Mouse (Mus musculus) layer of hippocampus, postnatal 36 days (tissue): ENCODE results near the gene Fer1l4. TPM values are rescaled to one million over a fixed set of nuclear protein-coding genes. Genes with fewer than 3 reads are reported as not detected.
A peak's percentile ranks its signal among the peaks of the same experiment; 100 is the strongest.

ENCODE experiments used
- DNase-seq, 2 experiments: peaks; one replicate each; pipeline ENCODE4 v3.0.0; 2022
- total RNA-seq, 2 experiments: library from RNA; stranded (reverse); gene quantifications; 2 replicates each; pipeline ENCODE4 v1.2.3; 2021

The Fer1l4 gene
- total RNA-seq, 2 experiments from 2014 or later: not detected

GRCm38 (mm10) chr2:156007888-156008532 lies 44.7 kb downstream of the Fer1l4 start, which contains the start of the genes 6430550D23Rik and Ergic3:
Gene 6430550D23Rik, minus strand, starts transcription at chr2:156007977.
Gene Ergic3, plus strand, starts transcription at chr2:156008045.
- DNase-seq: peak; percentile 94 to 96

- no peak for DNase-seq
Observed at GRCm38 (mm10) chr2:156005393-156005792, 47.4 kb downstream of the Fer1l4 start.

GRCm38 (mm10) chr2:155991863-155992321 lies 60.9 kb downstream of the Fer1l4 start:
- DNase-seq: peak; percentile 45 to 69

GRCm38 (mm10) chr2:155991151-155991550 lies 61.6 kb downstream of the Fer1l4 start:
- no peak for DNase-seq

GRCm38 (mm10) chr2:155989085-155989484 lies 63.7 kb downstream of the Fer1l4 start:
- DNase-seq: peak in 1 of 2 experiments; percentile 45

- DNase-seq: no peak
Observed at GRCm38 (mm10) chr2:155987131-155987530, 65.6 kb downstream of the Fer1l4 start.

- no peak for DNase-seq
Observed at GRCm38 (mm10) chr2:155985776-155986175, 67.0 kb downstream of the Fer1l4 start.

GRCm38 (mm10) chr2:155979328-155979991 lies 73.3 kb downstream of the Fer1l4 start:
- DNase-seq: no peak

GRCm38 (mm10) chr2:155974087-155974731 lies 78.5 kb downstream of the Fer1l4 start:
- DNase-seq: no peak

GRCm38 (mm10) chr2:155973348-155973747 lies 79.4 kb downstream of the Fer1l4 start:
- DNase-seq: no peak

Other genes with a start within 250 kb of the Fer1l4 start
- gene BC029722, start 233.5 kb downstream of the Fer1l4 start, total RNA-seq: 10 to 100 TPM; 51.4 to 57.4 TPM
- gene Eif6, start 226.0 kb downstream of the Fer1l4 start, total RNA-seq: 10 to 100 TPM; 65.8 to 74.3 TPM
- gene Fam83c, start 218.1 kb downstream of the Fer1l4 start, total RNA-seq: not detected
- gene Uqcc1, start 122.6 kb downstream of the Fer1l4 start, total RNA-seq: 10 to 100 TPM; 76.9 to 81.8 TPM
- not detected for gene Gm15557, start 112.2 kb downstream of the Fer1l4 start, total RNA-seq
- gene Gdf5, start 107.6 kb downstream of the Fer1l4 start, total RNA-seq: not detected
- 10 to 100 TPM; 20.1 to 21.5 TPM for gene Cep250, start 96.5 kb downstream of the Fer1l4 start, total RNA-seq
- 1 to 10 TPM; 1.6 to 2.0 TPM for gene 6430550D23Rik, start 45.0 kb downstream of the Fer1l4 start, total RNA-seq
- gene Ergic3, start 44.9 kb downstream of the Fer1l4 start, total RNA-seq: 100 to 1,000 TPM; 181 to 202 TPM
- gene Spag4, start 12.2 kb upstream of the Fer1l4 start, total RNA-seq: 1 to 10 TPM; 3.0 to 3.4 TPM
- gene Cpne1, start 59.0 kb upstream of the Fer1l4 start, total RNA-seq: 10 to 100 TPM; 25.0 to 26.6 TPM
- gene Rbm12, start 59.0 kb upstream of the Fer1l4 start, total RNA-seq: 10 to 100 TPM; 23.3 to 30.5 TPM
- gene Gm28036, start 74.1 kb upstream of the Fer1l4 start, total RNA-seq: 10 to 100 TPM; 23.6 to 23.8 TPM
- gene Romo1, start 91.1 kb upstream of the Fer1l4 start, total RNA-seq: 100 to 1,000 TPM; 159 to 179 TPM
- gene Nfs1, start 91.2 kb upstream of the Fer1l4 start, total RNA-seq: 10 to 100 TPM; 41.5 to 45.7 TPM
- 100 to 1,000 TPM; 318 to 371 TPM for gene Rbm39, start 127.3 kb upstream of the Fer1l4 start, total RNA-seq
- 100 to 1,000 TPM in 1 of 2 experiments, 10 to 100 TPM in 1; 94.5 to 101 TPM for gene Phf20, start 143.5 kb upstream of the Fer1l4 start, total RNA-seq